Mouse (Mus musculus) hindbrain, embryonic 11.5 days (tissue): Measurements from ENCODE around the gene Gm20388. TPM values are rescaled to one million over a fixed set of nuclear protein-coding genes. Genes with fewer than 3 reads are reported as not detected.

Experiments
- ATAC-seq: fragments of 200-750 bp; cut with Nextera tagmentation; 2 replicates; pipeline ENCODE4 v1.8.0; 2017; ENCODE audit warnings: mild to moderate bottlenecking, moderate TSS enrichment, moderate library complexity; ENCODE audit not compliant: low FRiP score
- DNase-seq: peaks from one replicate; pipeline ENCODE4 v3.0.0-alpha.2; 2015; ENCODE audit warnings: low spot score
- H3K27ac ChIP-seq: fragments of 300-500 bp; sonication (generic); 2 replicates; pipeline ENCODE4 v1.5.1; 2014; ENCODE audit warnings: mild to moderate bottlenecking, low read depth, low read length
- H3K27me3 ChIP-seq: fragments of 300-500 bp; sonication (generic); 2 replicates; pipeline ENCODE4 v1.6.1; 2014; ENCODE audit warnings: mild to moderate bottlenecking, low read length, moderate library complexity, mixed read lengths; ENCODE audit not compliant: control insufficient read depth, insufficient read depth
- H3K36me3 ChIP-seq: fragments of 300-500 bp; sonication (generic); 2 replicates; pipeline ENCODE4 v1.6.1; 2014; ENCODE audit warnings: mild to moderate bottlenecking, low read length, moderate library complexity, mixed read lengths; ENCODE audit not compliant: control insufficient read depth, insufficient read depth
- H3K4me1 ChIP-seq: fragments of 300-500 bp; sonication (generic); replicated peaks from 2 replicates; pipeline ENCODE4 v1.6.1; 2014; ENCODE audit warnings: low read length, mixed read lengths; ENCODE audit not compliant: control insufficient read depth, insufficient read depth
- H3K4me2 ChIP-seq: fragments of 300-500 bp; sonication (generic); replicated peaks from 2 replicates; pipeline ENCODE4 v1.6.1; 2014; ENCODE audit warnings: mild to moderate bottlenecking, low read depth, low read length
- H3K4me3 ChIP-seq: fragments of 300-500 bp; sonication (generic); 2 replicates; pipeline ENCODE4 v1.5.1; 2014; ENCODE audit warnings: low read depth, low read length
- H3K9ac ChIP-seq: fragments of 300-500 bp; sonication (generic); 2 replicates; pipeline ENCODE4 v1.6.1; 2014; ENCODE audit warnings: low read depth, low read length
- H3K9me3 ChIP-seq: fragments of 300-500 bp; sonication (generic); 2 replicates; pipeline ENCODE4 v1.6.1; 2016; ENCODE audit warnings: low read length; ENCODE audit not compliant: control insufficient read depth
- WGBS: fragments of 180-500 bp; shearing (Covaris S2); extraction: QIAGEN DNeasy Blood & Tissue Kit; methylation state at CpG from one replicate; pipeline ENCODE4 v1.1.7; 2014; 5-methylcytosine and 5-hydroxymethylcytosine counted together
- polyA plus RNA-seq: library from polyadenylated mRNA; unstranded; fragments of >200 nt; fragmentation: Nextera tagmentation; extraction: Ambion mirVana; gene quantifications from 2 replicates; pipeline ENCODE4 v1.2.1, GENCODE M21; 2014

Gm20388 gene
- polyA plus RNA-seq, 1 experiment from 2014 or later, result 11.8 TPM

DNA sequence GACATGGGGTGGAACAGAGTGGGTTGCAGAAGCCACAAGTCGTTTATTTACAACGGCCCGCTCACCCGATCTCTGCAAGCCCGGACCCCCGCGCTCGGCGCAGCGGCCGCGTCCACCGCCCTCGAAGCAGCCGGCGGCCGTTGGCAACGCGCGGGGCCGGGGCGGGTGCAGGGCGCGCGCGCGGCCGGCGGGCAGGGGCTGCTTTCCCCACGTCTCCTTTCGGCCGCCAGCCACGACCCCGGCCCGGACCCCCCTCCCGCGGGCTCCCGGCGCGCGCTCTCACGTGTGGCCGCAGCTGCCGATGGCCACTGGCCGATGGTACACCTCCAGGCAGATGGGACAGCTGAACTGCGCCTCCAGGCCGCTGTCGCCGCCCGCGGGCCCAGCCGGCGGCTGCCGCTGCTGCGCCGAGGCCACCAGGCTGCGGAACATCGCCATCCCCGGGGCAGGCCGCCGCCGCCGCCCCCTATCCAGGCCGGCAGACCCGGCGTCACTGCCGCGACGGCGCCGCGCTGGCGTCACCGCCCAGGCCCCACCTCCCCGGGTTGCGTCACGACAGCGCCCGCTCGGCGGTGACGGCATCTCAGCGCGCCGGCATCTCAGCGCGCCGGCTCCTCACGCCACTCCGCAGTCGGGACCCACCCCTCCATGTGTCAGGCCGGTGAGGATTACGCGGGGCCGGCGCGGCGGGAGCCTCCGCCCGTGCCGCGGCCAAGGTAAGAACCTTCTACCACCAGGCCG lies 2565.1 kb downstream of the Gm20388 start, which contains the start of the genes Rnf166 and Ctu2:
Gene Rnf166, minus strand, starts transcription at position 485 of the 741 bp plus-strand sequence.
Gene Ctu2, plus strand, starts transcription at position 564 of the 741 bp plus-strand sequence.
- peak within 1 kb of the TSS; percentile 98 for H3K4me3 ChIP-seq
- H3K4me2 ChIP-seq, result peak within 1 kb of the TSS; percentile 85
- ATAC-seq (peak; percentile 95), DNase-seq (peak; percentile 98)
- H3K9ac ChIP-seq, result peak within 1 kb of the TSS; percentile 94
- peak within 1 kb of the TSS; percentile 42; the same call in 1 of the 2 replicates for H3K27ac ChIP-seq
- no peaks in the 10 kb centered on the region for H3K9me3 ChIP-seq
- peaks cover 8% of the 10 kb centered on the region; the same call in 1 of the 2 replicates for H3K4me1 ChIP-seq
- 0 out of 2 replicates have a peak, but pooled peaks cover 2% of the 10 kb centered on the region for H3K36me3 ChIP-seq
- under 1% methylated on average over 69 of the region's 103 CpGs for WGBS
- H3K27me3 ChIP-seq, result no peaks in the 10 kb centered on the region

DNA sequence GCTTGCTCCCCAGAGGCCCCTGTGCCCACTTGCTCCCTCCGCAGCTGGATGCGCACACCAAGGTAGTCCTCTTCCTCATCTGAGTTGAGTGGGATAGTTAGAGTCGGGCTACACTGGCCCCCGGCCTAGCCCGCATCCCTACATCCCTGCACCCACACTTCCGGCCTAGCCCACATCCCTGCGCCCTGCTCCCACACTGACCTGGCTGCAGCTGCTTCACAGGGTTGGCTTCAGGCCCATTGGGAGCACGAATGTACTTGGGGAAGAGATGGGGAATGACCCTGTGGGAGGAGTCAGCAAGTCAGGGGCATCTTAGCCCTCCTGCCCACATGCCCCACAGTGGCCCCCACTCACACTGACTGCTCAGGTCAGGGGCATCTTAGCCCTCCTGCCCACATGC lies 2571.8 kb downstream of the Gm20388 start:
- 96% methylated on average over 8 of the region's 8 CpGs for WGBS
- no peak for DNase-seq
- peaks cover 10% of the 10 kb centered on the region; the same call in 1 of the 2 replicates for H3K36me3 ChIP-seq

DNA sequence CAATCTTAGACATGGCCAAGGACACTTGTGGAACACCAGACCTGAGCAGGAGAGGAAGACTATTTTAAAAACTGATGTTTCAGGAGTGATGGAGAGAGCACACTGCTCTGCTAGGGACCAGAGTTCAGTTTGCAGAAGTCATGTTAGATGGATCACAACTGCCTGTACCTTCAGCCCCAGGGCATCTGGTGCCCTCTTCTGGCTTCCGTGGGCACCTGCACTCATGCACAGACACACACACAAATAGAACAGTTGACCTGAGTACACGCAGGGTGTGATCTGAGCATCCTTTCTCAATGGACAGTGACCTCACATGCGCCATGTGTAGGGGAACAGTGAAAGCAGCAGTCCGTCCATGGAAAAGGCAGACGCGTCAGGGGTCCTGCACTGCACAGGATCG lies 2573.2 kb downstream of the Gm20388 start:
- no peak overlapping the region for H3K27ac ChIP-seq
- no peaks in the 10 kb centered on the region for H3K27me3 ChIP-seq
- H3K9ac ChIP-seq, result no peak overlapping the region
- ATAC-seq (no peak), DNase-seq (no peak)
- H3K4me3 ChIP-seq, result no peak overlapping the region
- no peak overlapping the region for H3K4me2 ChIP-seq
- no peaks in the 10 kb centered on the region for H3K4me1 ChIP-seq
- H3K9me3 ChIP-seq, result no peaks in the 10 kb centered on the region
- H3K36me3 ChIP-seq, result peaks cover 10% of the 10 kb centered on the region; the same call in 1 of the 2 replicates
- WGBS, result 96% methylated on average over 7 of the region's 7 CpGs

More for the DNA sequence above, 2571.8 kb downstream of the Gm20388 start:
- H3K4me2 ChIP-seq, result no peak overlapping the region
- no peaks in the 10 kb centered on the region for H3K4me1 ChIP-seq
- H3K4me3 ChIP-seq, result no peak overlapping the region
- no peak overlapping the region for H3K9ac ChIP-seq
- H3K9me3 ChIP-seq, result no peaks in the 10 kb centered on the region
- no peak for ATAC-seq
- H3K27ac ChIP-seq, result no peak overlapping the region
- H3K27me3 ChIP-seq, result no peaks in the 10 kb centered on the region

DNA sequence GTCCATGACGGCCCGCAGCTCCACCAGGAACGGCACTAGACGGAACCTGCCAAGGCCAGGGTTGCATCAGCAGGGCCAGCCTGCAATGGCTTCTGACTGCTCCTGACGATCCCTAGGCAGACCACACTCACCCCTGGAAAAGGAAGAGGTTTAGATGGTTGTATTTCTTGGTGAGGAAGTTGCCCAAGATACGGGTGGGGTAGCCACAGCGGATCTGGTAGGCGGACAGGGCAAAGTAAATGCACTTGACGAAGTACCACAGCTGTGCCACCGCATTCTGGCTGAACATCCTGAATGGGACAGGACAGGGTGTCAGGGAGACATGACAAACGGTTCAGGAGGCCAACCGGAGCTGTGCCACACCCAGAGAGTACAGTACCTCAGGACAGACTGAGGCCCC lies 2574.2 kb downstream of the Gm20388 start:
- Histone ChIP-seq H3K27ac (no peak overlapping the region), H3K4me1 (no peaks in the 10 kb centered on the region), H3K9me3 (no peaks in the 10 kb centered on the region), H3K4me2 (no peak overlapping the region), H3K27me3 (no peaks in the 10 kb centered on the region), H3K36me3 (peaks cover 8% of the 10 kb centered on the region; the same call in 1 of the 2 replicates), H3K9ac (no peak overlapping the region), H3K4me3 (no peak overlapping the region)
- DNase-seq (no peak), ATAC-seq (no peak)
- 92% methylated on average over 12 of the region's 12 CpGs for WGBS

DNA sequence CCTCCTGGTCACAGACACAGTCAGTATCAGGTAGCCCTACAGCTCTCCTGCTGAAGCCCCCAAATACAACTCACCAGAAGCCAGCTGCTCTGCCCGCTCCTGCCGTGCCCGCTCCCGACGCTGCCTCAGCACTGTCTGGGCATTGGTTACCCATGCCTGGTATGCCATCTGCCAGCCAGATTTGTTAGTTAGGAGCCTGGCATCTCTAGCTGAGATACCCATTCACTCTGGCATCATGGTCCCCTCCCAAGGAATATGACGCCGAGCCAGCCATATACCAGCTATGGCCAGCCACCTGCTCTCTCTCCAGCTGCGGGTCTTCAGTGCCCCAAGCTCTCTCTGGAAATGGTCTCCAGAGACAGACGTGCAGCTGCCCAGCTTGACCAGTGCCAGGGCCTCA lies 2577.7 kb downstream of the Gm20388 start:
- H3K27ac ChIP-seq, result no peak overlapping the region
- no peaks in the 10 kb centered on the region for H3K4me1 ChIP-seq
- H3K4me2 ChIP-seq, result no peak overlapping the region
- no peaks in the 10 kb centered on the region for H3K36me3 ChIP-seq
- ATAC-seq, result no peak
- DNase-seq, result no peak
- H3K9me3 ChIP-seq, result no peaks in the 10 kb centered on the region
- H3K4me3 ChIP-seq, result no peak overlapping the region
- H3K9ac ChIP-seq, result no peak overlapping the region
- no peaks in the 10 kb centered on the region for H3K27me3 ChIP-seq
- 95% methylated on average over 9 of the region's 9 CpGs for WGBS

DNA sequence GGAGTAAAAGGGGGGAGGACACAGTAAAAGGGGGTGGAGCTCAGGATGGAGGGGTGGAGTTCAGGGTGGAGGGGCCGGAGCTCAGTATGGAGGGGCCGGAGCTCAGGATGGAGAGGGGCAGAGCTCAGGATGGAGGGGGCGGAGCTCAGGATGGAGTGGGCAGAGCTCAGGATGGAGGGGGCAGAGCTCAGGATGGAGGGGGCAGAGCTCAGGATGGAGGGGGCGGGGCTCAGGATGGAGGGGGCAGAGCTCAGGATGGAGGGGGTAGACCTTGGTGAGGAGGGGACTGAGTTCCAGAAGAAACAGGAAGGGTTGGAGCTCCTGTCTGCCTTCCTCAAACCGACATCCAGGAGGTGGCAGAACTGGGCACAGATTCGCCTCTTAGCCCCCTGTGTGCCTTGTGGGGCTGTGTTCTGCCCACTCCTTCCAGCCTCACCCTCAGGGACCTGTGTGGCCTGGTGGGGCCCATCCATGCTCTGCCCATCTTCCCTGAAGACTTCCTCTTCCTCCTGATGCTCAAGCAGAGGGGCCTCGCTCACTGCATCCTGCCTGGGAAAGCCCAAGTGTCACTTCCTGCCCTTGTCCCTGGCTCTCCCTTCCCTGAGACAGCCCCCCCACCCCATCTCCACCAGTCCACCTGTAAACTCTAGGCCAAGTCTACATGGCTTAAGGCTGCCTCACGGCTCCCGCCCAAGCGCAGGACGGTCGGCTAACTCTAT lies 2586.5 kb downstream of the Gm20388 start:
- no peaks in the 10 kb centered on the region for H3K9me3 ChIP-seq
- H3K4me1 ChIP-seq, result no peaks in the 10 kb centered on the region; the same call in 1 of the 2 replicates
- H3K9ac ChIP-seq, result no peak overlapping the region
- no peaks in the 10 kb centered on the region for H3K36me3 ChIP-seq
- H3K27me3 ChIP-seq, result no peaks in the 10 kb centered on the region
- H3K4me3 ChIP-seq, result no peak overlapping the region
- DNase-seq, result no peak
- no peak overlapping the region for H3K27ac ChIP-seq
- no peak for ATAC-seq
- H3K4me2 ChIP-seq, result no peak overlapping the region
- WGBS, result 84% methylated on average over 12 of the region's 12 CpGs

DNA sequence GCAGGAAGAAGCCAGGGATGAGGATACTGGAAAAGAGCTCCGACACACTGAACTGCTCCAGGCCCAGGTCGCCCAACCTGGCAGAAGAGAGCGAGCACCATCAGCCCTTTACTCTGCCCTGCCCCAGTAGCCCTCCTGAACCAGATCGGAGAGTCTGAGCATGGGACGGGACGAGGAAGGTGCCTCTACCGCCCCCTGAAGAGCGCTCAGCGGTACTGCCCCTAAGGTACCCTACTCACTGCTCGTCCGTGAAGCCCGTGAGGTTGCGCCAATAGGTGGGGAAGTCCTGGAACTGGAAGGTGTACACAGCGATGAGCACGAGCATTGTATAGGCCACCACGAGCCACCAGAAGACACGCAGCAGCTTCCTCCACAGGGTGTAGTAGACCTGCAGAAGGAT lies 2587.3 kb downstream of the Gm20388 start:
- Histone ChIP-seq H3K4me1 (no peaks in the 10 kb centered on the region; the same call in 1 of the 2 replicates), H3K27ac (no peak overlapping the region), H3K36me3 (no peaks in the 10 kb centered on the region), H3K9me3 (no peaks in the 10 kb centered on the region), H3K4me3 (no peak overlapping the region), H3K4me2 (no peak overlapping the region), H3K27me3 (no peaks in the 10 kb centered on the region), H3K9ac (no peak overlapping the region)
- WGBS, result 71% methylated on average over 17 of the region's 17 CpGs
- no peak for ATAC-seq
- DNase-seq, result no peak

DNA sequence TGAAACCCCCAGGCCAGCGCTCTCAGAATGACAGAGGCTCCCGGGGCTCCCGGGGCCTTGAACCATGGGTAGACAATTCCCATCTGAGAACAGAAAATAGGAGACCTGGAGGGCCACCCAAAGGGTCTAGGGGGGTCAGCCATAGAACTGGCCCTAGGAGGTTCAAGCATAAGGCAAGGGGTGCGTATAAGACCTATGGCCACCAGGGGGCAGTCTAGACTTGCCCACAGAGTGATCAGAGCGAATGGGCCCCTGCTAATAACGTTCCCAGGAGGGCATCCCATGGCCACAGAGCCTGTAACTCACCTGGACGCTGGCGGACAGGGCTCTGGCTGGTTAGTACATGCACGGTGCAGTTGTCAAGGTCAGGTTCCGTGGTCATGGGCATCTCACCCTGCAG lies 2590.2 kb downstream of the Gm20388 start:
- Histone ChIP-seq H3K4me1 (no peaks in the 10 kb centered on the region; the same call in 1 of the 2 replicates), H3K4me2 (no peak overlapping the region), H3K36me3 (no peaks in the 10 kb centered on the region), H3K4me3 (no peak overlapping the region), H3K9me3 (no peaks in the 10 kb centered on the region), H3K27me3 (no peaks in the 10 kb centered on the region), H3K27ac (no peak overlapping the region), H3K9ac (no peak overlapping the region)
- ATAC-seq (peak; percentile 30; the same call in 1 of the 2 replicates), DNase-seq (peak; percentile 90)
- 37% methylated on average over 10 of the region's 10 CpGs for WGBS
